Mouse (Mus musculus) mesoderm, embryonic 11.5 days (tissue): ENCODE measurements around the gene Nrp2.

Source experiments
- DNase-seq: peaks from one replicate; pipeline ENCODE4 v3.0.0-alpha.2; 2012; ENCODE audit warnings: low read depth, low spot score

Nrp2 gene

GRCm38 (mm10) chr1:62703158-62704116, at the start of gene Nrp2:
TSS of gene Nrp2 (plus strand) at chr1:62703285.
- DNase-seq, result peak; percentile 91

GRCm38 (mm10) chr1:62654436-62654835, 48.6 kb upstream of the Nrp2 start:
- no peak for DNase-seq

GRCm38 (mm10) chr1:62664960-62665645, 38.0 kb upstream of the Nrp2 start:
- peak; percentile 34 for DNase-seq

- DNase-seq, result no peak
Observed at GRCm38 (mm10) chr1:62665771-62666730, 37.0 kb upstream of the Nrp2 start.

- DNase-seq, result no peak
Observed at GRCm38 (mm10) chr1:62666780-62667179, 36.3 kb upstream of the Nrp2 start.

DNA sequence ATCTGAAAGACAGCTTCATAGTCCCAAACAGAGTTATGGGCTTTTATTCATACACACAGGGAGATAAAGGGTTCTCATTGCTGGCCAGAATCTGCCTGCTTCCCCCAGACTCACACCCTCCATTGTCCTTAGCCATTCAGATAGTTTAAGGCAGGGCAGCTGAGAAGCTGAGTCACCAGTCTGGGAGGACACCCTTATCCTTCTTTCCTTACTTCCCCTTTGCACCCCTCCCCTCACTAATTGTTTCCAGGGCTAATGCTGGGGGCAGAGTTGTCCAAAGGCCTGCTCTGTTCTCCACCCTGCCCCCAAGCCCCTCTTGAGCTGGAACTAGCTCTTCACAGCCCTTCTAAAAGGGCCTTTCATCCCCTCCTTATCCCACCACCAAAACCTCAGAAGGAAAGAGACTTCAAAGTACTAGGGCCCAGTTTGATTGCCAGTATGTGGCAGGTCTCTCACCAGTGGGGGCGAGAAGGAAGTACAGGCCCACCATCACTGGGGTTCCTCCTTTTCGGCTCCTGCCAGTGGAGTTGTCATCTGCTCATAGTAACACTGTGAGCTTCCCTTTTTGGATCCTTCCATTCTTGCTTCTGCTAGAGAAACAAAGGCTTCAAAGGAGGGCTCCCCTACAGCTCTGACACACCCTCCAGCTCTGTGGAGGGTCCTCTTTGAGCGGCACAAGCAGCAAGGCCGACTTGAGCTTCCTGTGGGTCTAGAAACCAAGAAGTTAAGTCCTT, 24.3 kb upstream of the Nrp2 start:
- no peak for DNase-seq

- DNase-seq, result no peak
Observed at GRCm38 (mm10) chr1:62679466-62679865, 23.6 kb upstream of the Nrp2 start.

GRCm38 (mm10) chr1:62682456-62683385, 20.4 kb upstream of the Nrp2 start:
- DNase-seq, result no peak

- DNase-seq, result no peak
Observed at GRCm38 (mm10) chr1:62683498-62683897, 19.6 kb upstream of the Nrp2 start.

GRCm38 (mm10) chr1:62687511-62687910, 15.6 kb upstream of the Nrp2 start:
- DNase-seq, result no peak

DNA sequence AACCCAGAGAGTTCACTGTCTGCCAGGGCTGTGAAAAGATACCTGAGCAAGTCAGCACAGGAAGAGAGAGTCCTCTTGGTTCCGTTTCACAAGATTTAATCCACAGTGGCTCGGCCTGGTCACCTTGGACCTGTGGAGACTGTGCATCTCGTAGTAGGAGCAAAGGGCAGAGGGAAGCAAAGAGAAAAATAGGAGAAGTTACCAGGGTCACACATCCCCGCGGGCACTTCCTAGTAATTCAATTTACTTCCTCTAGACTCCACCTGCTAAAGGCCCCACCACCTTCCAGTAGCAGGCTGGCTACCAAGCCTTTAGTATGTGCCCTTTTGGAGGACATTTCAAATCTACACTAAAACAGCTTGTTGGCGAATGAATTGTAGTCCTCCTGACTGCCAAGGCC, 11.9 kb upstream of the Nrp2 start:
- DNase-seq, result no peak

GRCm38 (mm10) chr1:62696312-62696982, 6.6 kb upstream of the Nrp2 start:
- DNase-seq, result no peak

DNA sequence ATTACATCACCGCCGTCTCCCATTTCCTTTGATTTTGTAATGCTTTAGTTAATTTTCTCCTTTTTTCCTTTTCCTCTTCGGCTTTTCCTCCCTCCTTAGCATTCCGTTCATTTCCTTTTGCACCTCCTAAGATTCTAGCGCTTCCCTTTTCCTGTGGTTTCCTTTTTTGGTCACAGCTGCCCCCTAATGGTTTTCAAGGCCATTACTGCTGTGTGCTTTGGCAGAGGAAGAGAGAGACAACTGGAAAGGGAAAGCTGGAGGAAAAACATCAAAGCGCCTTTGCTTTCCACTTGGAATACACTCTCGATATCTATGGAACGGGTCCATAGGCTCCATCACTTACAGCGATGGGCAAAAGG, 6.1 kb upstream of the Nrp2 start:
- DNase-seq, result peak; percentile 68

- DNase-seq, result no peak
Observed at GRCm38 (mm10) chr1:62697353-62697752, 5.7 kb upstream of the Nrp2 start.

DNA sequence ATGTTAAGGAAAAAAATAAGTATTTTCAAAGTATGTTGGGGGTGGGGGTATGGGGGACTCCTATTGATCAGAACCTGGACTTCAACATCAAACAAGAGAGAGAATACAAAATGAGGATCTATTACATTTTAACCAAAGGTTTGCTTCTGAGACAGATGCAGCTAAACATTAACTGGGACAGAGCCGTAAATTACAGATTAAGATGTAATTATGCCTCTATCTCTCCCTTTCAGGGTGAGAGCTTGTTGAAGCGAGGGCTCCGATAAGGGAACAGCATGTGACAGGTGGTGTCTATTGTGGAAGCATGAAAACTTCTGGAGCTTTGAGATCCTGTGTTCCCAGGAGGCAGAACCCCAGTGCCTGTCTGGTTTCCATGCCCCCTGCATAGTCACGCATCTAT, 3.3 kb upstream of the Nrp2 start:
- DNase-seq, result no peak

GRCm38 (mm10) chr1:62701065-62701921, 1.8 kb upstream of the Nrp2 start:
- peak; percentile 92 for DNase-seq

DNA sequence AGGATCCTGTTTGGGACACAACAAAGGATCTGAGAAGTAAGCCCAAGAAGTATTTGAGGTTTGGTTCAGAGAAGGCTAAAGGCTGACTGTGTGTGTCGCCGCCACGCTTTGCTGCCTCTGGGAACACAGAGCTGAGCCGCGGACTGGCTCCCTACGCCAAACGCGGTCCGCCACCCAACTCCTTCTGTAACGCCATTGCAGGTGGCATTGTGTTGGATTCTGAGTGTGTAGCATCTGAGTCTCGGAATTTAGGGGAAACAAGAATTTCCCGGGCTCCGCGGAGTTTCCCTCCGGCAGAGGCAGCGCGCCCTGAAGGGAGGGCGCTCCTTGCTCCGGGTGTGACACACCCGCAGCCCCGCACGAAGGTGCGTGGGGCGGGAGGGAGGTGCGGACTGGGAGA, 342 bp upstream of the Nrp2 start:
- no peak for DNase-seq

DNA sequence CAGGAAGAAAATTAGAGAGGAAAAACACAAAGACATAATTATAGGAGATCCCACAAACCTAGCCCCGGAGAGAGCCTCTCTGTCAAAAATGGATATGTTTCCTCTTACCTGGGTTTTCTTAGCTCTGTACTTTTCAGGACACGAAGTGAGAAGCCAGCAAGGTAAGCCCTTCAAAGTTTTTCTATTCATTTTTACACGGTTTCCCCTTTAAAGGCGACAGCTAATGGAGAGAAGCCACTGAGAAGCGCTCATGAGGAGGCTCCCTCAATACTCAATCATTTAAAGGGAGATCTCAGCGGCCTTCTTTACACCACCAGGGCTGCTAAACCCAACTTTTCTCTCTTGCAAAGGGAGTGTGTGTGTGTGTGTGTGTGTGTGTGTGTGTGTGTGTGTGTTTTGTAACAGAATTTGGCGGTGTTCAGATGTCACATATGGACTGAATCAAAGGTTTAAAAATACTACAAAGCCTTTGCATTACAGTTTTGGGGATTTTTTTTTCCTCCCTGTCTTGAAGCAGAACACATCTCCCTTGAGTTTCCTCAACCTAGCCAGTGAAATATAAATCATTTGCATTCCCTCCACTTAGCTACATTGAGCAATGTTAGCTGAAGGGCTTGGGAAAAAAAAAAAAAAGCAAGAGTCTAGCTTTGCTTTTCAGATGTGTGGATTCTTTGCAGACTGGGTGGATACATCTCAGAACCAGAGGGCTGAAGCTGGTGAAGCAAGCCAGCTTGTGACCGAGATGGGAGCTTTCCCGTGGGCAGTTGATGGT, 1.2 kb downstream of the Nrp2 start:
- no peak for DNase-seq
